Mouse (Mus musculus) myocyte (in vitro differentiated cells): ENCODE measurements around the gene Clic3.

Experiments used
- CEBPB ChIP-seq: IDR thresholded peaks from 2 replicates; pipeline ENCODE4 v1.6.1; 2011; ENCODE audit warnings: mild to moderate bottlenecking, moderate library complexity; ENCODE audit not compliant: poor library complexity, insufficient read depth, severe bottlenecking
- E2F4 ChIP-seq: IDR thresholded peaks from one replicate; pipeline ENCODE4 v1.6.1; 2011; ENCODE audit warnings: mild to moderate bottlenecking, control low read depth, moderate library complexity; ENCODE audit not compliant: insufficient read depth
- MAX ChIP-seq: IDR thresholded peaks from one replicate; pipeline ENCODE4 v1.6.1; 2011; ENCODE audit warnings: low read depth, mild to moderate bottlenecking, control low read depth
- MYOD1 ChIP-seq, 3 experiments: IDR thresholded peaks; one replicate each; pipeline ENCODE4 v1.6.1; 2011; ENCODE audit warnings: control low read depth in 2 of 3, low read depth in 2 of 3, mild to moderate bottlenecking in 2 of 3, moderate library complexity in 1 of 3; ENCODE audit not compliant: insufficient read length in 2 of 3, control insufficient read depth in 1 of 3
- POLR2A ChIP-seq: IDR thresholded peaks from one replicate; pipeline ENCODE4 v1.6.1; 2011; ENCODE audit warnings: low read depth, mild to moderate bottlenecking, control low read depth, moderate library complexity; ENCODE audit not compliant: insufficient read length
- POLR2AphosphoS2 ChIP-seq: IDR thresholded peaks from one replicate; pipeline ENCODE4 v1.6.1; 2011; ENCODE audit warnings: low read depth, control low read depth; ENCODE audit not compliant: insufficient read length
- TCF12 ChIP-seq: IDR thresholded peaks from one replicate; pipeline ENCODE4 v1.6.1; 2011; ENCODE audit warnings: mild to moderate bottlenecking, control low read depth; ENCODE audit not compliant: poor library complexity, insufficient read depth, severe bottlenecking
- USF1 ChIP-seq: IDR thresholded peaks from one replicate; pipeline ENCODE4 v1.6.1; 2011; ENCODE audit warnings: low read depth, mild to moderate bottlenecking, control low read depth, moderate library complexity

DNA sequence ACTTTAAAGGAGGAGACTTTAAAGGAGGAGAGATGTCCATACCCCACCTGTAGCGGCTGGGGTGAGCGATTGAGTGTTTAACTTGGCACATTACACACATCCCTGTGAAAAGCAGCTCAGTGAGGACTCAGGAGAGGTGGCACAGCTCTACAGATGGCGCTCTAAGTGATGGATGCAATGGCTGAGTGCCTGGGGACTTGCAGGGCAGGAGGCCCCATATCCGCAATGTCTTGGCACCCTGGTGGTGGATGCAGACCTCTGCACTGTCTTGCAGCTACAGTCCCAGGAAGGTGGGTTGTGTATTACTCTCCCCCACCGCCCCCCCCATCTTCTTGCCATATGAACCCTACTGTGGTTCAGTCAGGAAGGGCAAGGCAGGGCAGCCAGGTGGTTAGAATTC is 50.3 kb downstream of the Clic3 start:
- TF ChIP-seq TCF12 (no peak), CEBPB (no peak), POLR2A (no peak), POLR2AphosphoS2 (peak; percentile 53), USF1 (no peak), MYOD1 (IDR thresholded peaks at IDR 0.05; ENCODE audit: control insufficient read depth in 1 of 3, insufficient read length in 2 of 3, low read depth in 2 of 3) (no peak), MAX (no peak), E2F4 (no peak)
